Mouse (Mus musculus): Measurements from ENCODE around the gene Esrra.

The Esrra gene

DNA sequence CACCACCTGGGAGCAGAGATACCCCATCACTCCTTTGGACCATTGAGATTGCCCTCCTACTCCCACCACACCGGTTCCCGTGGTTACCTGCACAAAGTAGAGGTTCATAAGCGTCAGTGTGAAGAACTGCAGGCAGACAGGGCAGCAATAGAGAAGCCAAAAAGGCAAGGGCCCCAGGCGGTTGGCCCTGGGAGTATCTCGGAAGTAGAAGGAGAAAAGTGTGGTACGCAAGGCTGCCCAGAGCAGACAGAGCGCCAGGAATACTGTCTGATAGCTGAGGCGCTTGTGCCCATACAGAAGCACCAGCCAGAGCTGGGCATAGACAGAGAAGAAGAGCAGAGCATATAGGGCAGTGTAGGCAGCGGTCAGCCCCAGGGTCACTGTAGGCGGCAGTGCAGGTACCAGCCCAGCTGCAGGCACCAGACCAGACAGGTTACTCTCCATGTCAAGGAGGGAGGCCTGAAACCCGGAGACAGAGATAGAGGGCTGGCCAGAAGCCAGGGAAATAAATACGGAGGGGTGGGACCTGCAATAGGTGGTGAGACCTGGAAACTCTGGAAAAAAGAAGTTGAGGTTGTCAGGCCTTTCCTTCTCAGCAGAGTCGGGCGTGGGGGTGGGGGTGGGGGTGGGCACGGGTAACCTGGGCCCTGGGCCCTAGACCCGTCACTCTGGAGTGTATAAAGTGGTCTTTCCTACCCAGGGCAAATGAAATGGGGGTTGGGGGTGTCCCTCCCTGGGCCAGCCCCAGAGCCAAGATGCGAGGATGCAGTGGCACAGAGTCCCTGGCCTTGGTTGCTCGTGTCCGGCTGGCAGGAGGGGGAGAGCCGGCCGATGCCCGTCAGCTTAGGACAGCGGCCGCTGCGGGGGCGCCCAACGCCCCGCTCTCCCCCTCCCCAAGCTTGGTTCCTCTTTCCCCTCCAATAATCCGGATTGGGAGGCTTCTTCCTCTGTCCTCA, 19.1 kb upstream of the Esrra start:
- DNase-seq, result peak; percentile 31 to 50

- peak; percentile 33 to 48 for DNase-seq
Measured at GRCm38 (mm10) chr19:6939106-6940002, 17.7 kb upstream of the Esrra start.

DNA sequence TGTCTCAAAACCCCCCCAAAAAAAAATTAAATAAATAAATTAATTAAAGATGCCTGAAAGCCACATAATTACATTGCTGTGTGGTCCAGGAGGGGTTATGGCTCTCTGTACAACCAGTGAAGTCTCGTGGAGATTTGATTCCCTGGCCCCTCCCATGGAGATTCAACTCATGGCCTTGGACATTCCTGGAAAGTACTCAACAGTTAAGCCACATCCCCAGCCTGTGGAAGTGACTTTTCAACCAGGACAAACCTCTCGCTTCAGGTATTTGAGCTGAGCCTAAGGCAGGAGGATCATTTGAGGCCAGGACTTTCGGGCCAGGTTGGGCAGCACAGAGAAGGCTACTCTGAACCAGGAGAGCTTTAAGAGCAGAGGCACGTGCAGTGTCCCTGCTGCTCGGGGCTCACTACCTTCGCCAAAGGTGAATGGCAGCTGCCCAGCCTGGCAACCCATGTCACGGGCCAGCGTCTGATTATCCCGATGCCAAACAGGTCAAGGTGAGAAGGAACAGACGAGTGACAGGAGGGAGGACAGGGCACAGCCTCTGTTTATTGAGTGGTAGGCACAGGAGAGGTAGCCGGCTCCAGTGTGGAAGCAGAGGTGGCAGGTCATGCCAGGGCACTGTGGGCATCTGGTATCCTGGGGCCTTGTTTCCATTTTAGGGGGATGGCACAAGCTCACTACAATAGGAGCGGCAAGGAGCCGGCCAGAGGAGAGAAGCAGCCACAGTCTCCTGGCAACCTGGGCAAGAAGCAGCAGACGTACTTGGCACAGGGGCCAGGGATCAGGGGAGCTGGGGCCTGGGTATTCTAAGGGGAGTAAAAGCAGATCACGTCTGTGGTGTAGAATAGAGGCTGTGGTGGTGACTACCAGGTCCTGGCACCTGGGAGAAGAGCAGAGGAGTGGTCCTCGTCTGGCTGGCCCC, 16.2 kb upstream of the Esrra start:
- peak; percentile 75 to 78 for DNase-seq

DNA sequence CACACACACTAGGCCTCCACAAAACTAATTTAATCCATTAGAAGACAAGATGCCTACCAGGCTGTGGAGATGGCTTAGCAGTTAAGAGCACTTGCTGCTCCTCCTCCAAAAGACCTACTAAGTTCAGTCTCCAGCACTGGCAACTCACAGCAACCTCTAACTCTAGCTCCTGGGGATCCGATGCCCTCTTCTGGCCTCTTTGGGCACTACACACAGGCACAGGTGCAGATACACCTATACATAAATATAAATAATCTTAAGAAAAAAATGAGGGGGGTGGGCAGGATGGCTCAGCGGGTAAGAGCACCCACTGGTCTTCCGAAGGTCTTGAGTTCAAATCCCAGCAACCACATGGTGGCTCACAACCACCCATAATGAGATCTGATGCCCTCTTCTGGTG, 14.7 kb upstream of the Esrra start:
- peak; percentile 51 to 73 for DNase-seq

GRCm38 (mm10) chr19:6934195-6934977, 12.8 kb upstream of the Esrra start, which contains the start of gene Kcnk4:
Gene Kcnk4 (minus strand): TSS chr19:6934515.
- DNase-seq, result peak; percentile 45 to 48

- DNase-seq, result peak; percentile 73 to 77
Measured at GRCm38 (mm10) chr19:6933436-6934194, 12.0 kb upstream of the Esrra start.

DNA sequence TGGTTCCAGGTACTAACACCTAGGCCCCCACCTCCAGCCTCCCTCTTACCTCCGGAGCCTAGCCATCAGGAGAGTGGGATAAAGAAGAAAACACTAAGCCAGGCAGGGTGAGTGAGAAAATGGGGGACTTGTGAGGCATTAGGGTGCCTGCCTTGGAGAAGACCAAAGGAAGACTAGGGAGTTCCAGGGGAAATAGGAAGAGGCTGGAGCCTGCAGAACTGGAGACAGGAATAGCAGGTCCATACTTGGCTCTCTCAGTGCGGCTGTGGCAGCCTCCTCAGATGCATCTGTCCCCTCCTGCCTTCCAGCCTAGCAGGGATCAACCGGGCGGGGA, 11.5 kb upstream of the Esrra start:
- no peak for DNase-seq

GRCm38 (mm10) chr19:6932018-6932417, 10.4 kb upstream of the Esrra start:
- DNase-seq, result no peak

DNA sequence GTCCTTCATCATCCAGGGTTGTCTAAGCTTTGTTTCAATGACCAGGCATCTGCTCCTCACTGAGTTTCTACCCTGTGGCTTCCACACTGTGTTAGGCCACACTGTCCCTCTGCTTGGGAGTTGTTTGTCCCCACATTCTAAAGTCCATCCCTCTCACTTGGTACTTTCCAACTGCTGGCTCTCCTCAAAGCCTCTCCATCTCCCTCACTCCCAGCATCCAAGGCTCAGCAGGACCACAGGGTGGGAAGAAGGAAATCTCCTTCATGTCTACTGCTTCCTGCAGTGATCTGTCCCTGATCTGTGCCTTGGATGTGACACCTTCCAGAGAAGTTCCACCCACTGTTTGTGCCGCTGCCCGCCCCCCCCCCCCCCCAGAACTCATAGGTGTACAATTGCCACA, 9.4 kb upstream of the Esrra start:
- peak; percentile 26 to 45 for DNase-seq

GRCm38 (mm10) chr19:6928080-6928479, 6.5 kb upstream of the Esrra start:
- no peak for DNase-seq

- peak in 1 of 2 experiments; percentile 45 for DNase-seq
Measured at GRCm38 (mm10) chr19:6926559-6927255, 5.1 kb upstream of the Esrra start.

DNA sequence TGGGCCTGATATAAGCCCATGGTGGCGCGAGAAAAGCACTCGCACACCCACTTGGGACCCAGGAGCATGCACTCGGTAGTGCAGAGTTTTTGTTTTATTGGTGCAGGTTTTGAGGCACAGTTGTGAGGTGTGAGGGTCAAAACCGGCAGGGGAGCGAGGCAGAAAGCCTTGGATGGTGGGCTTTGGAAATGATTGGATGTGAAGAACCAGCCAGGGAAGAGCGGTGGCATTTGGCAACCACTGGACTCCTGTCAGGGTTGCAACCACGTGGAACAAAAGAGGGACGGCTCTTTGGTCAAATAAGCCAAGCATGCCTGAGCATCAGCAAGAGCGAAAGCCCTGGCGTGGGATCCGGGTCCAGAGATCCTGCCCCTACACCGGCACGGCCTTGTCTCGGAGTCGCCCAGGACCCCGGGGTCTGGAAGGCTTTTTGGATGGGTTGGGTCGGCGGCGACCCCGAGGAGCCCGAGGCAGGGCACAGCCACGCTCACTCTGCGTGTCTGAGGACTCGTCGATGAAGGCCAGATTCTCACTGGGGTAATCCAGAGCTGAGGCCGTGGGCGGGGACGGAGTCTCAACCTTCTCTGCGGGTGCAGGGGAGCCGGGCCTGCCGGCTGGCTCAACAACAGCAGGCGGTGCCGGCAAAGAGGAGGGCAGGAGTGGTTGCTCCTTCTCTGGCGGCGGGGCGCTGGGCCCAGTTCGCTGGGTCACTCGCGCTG, 4.2 kb upstream of the Esrra start:
- DNase-seq, result peak in 1 of 2 experiments; percentile 40

GRCm38 (mm10) chr19:6925307-6925573, 3.6 kb upstream of the Esrra start, which contains the start of gene Catsperz:
Gene Catsperz (minus strand): TSS chr19:6925380.
- DNase-seq, result no peak

GRCm38 (mm10) chr19:6924461-6925306, 3.1 kb upstream of the Esrra start:
- DNase-seq, result peak; percentile 94 to 96

DNA sequence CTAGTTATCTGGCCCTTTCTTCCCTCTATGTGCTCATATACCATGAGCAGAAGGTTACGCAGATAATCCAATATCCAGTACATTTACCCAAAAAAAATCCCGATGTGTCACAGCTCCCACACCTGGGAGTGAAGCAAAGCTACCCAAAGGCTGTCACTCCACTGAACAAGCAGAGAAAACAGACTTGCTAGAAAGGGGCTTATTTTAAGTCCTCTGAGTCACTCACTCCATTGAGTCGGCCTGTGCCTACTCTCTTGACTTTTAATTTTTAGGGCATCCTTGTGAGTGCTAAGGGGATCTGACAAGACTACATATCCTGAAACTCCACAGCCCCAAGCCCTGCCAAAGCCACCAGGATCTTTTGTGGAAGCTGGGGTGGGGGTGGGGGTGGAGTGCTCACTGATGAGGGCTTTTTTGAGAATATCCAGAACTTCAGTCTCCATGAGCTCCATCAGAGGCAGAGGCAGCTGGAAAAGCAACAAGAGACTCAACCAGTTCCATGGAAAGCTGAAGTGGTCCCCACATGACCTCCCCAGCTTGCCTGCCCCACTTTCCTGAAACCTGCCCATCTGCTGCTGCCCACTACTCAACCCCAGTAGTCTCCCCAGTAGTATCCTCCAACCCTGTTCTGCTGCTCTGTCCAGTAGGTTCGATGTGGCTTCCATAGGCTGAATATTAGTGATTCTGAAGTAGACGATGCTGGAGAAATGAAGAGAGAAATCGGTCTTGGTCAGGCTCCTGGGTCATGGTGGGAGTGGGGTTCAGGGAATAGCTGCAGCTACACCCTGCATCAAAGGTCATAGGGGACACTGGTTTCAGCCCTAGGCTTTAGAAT, 1.5 kb upstream of the Esrra start:
- no peak for DNase-seq

GRCm38 (mm10) chr19:6920741-6921636, 624 bp downstream of the Esrra start:
- peak; percentile 61 to 72 for DNase-seq

Data from cerebellum, postnatal 14 days (tissue).